Mouse (Mus musculus): Measurements from ENCODE around the gene Efcab9.

DNA sequence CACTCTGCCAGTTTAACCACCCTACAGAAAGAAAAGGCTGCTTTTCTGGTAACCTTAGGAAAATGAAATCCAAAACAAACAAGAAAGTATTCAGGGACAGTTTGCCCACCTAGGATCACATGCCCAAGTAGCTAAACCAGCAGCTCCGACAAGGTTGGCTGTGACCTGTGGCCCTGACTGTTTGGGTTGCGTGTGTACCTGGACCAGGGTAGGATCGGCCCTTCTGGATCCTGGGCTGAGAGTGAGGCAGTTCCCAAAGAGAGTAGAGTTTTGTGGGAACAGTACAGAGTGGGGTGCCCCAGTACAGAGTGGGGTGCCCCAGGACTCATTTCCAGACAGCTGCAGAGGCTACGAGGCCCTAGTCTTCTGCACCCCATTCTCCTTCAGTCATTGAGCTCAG is 19.2 kb upstream of the Efcab9 start:
- TF ChIP-seq GATA1 (IDR thresholded peaks at IDR 0.05; ENCODE audit: borderline replicate concordance, low read length) (no peak), FLI1 (IDR thresholded peaks at IDR 0.05; ENCODE audit: low read length) (no peak)
